9 mouse cellular contexts compared by ENCODE assay signal in the genomic region with DNA sequence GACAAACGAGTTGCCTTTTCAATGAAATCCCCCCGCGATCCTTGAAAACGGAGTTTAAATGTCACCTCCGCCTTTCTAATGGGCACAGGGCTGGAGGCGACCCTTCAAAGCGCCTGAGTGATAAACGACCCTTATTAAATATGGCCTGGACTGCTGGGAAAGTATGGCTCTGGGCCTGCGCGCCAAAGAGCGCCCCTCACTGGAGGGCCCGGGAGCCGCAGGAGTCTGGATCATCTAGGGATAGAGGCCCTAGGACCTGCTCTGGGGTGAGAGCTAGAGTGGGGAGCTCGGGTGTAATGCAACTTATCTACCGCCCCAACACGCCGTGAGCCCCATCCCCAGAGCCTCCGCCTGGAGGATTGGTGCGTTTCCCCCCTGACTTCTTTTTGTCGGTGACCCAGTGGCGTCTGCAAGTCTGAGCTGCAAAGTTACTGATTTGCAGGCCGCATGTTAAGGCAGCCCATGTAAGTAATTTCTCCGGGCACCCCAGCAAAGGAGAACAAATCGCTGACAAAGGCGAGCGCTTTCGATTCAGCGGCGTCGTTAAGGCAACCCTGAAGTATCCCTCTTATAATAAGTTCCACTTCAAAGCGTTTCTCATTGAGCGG. TPM values are rescaled to one million over a fixed set of nuclear protein-coding genes. Genes with fewer than 3 reads are reported as not detected.
DNase-seq lines count a peak whose midpoint lies in the region; ATAC-seq lines count a peak whose summit lies in the region.
"Had no signal": no experiment of that assay in that cellular context is flagged by ENCODE, and none has a peak within 500 bp of the region (broad histone marks: within the 10 kb centered on the region; RNA-seq: fewer than 3 reads in every experiment).

No protein-coding gene starts in this region.

- DNase-seq in left cerebral cortex, postnatal 14 days (ENCODE audit: low spot score in 2 of 2): peak; percentile 34
- DNase-seq in left cerebral cortex, adult 8-10 months (ENCODE audit: low spot score in 2 of 2): no peak
- peak; percentile 87 to 90 for DNase-seq in cerebellum, postnatal 10 days
- peak; percentile 87 for DNase-seq in retina, embryonic 14.5 days (ENCODE audit: low spot score)
- no peak for DNase-seq in ovary, postnatal 14 days (ENCODE audit: low spot score)
- no peak for DNase-seq in urinary bladder, postnatal 14 days (ENCODE audit: low spot score)

- no peak overlapping the region for H3K9ac ChIP-seq in liver, embryonic 12.5 days

- intact Hi-C loops in left cerebral cortex, postnatal 14 days (cut with DNase I): loop anchor here (5.0 kb wide), 2 partner anchors 46 to 226 kb away; no protein-coding TSS in a partner anchor

- 11% methylated on average over 32 of the region's 32 CpGs for WGBS in liver, embryonic 12.5 days (ENCODE audit: insufficient replicate concordance)

- no peaks in the 10 kb centered on the region for H3K4me1 ChIP-seq in liver, embryonic 12.5 days

- ATAC-seq in hematopoietic stem cell, adult 5-6 weeks (replicated peaks in 1 of 2; ENCODE audit: insufficient read depth in 1 of 2, low FRiP score in 2 of 2, low TSS enrichment in 1 of 2, low read depth in 1 of 2, poor library complexity in 2 of 2, severe bottlenecking in 2 of 2): peak; percentile 56 to 62
- ATAC-seq in liver, embryonic 12.5 days: no peak

- no peak overlapping the region for H3K27ac ChIP-seq in liver, embryonic 12.5 days

- H3K9me3 ChIP-seq in liver, embryonic 12.5 days (replicated peaks): no peaks in the 10 kb centered on the region

- H3K4me3 ChIP-seq in liver, embryonic 12.5 days: peak overlapping the region; percentile 34

- peaks cover 77% of the 10 kb centered on the region for H3K27me3 ChIP-seq in liver, embryonic 12.5 days (replicated peaks)

- peak overlapping the region; percentile 43 for H3K4me2 ChIP-seq in liver, embryonic 12.5 days

- H3K36me3 ChIP-seq in liver, embryonic 12.5 days: no peaks in the 10 kb centered on the region

RNA-seq across cellular contexts. Expression of gene Gm5089, which starts 2.6 kb away (rescaled TPM):
- under 1 TPM in 1 of 2 experiments, not detected in 1; 0.18 TPM for total RNA-seq in left cerebral cortex, postnatal 14 days (2021)
- total RNA-seq in left cerebral cortex, adult 8-10 months (2022): under 1 TPM in 3 of 4 experiments, not detected in 1; 0.19 to 0.59 (median 0.41) TPM
- not detected in 2 replicates for total RNA-seq in hematopoietic stem cell, adult 5-6 weeks (2017)
- not detected in 2 replicates for polyA plus RNA-seq in liver, embryonic 12.5 days (2016; fragmentation: Nextera tagmentation; extraction: Ambion mirVana)

RNA-seq across cellular contexts. Expression of gene Zic5, which starts 12.0 kb away (rescaled TPM):
- 1 to 10 TPM; 3.2 to 4.7 TPM for total RNA-seq in left cerebral cortex, postnatal 14 days (2021)
- total RNA-seq in left cerebral cortex, adult 8-10 months (2022): 1 to 10 TPM; 2.2 to 6.1 (median 3.5) TPM
- total RNA-seq in hematopoietic stem cell, adult 5-6 weeks (2017): not detected in 2 replicates
- not detected in 2 replicates for polyA plus RNA-seq in liver, embryonic 12.5 days (2016; fragmentation: Nextera tagmentation; extraction: Ambion mirVana)

RNA-seq across cellular contexts. Expression of gene Zic2, which starts 21.7 kb away (rescaled TPM):
- total RNA-seq in left cerebral cortex, postnatal 14 days (2021): 10 to 100 TPM; 20.1 to 22.1 TPM
- total RNA-seq in left cerebral cortex, adult 8-10 months (2022): 10 to 100 TPM; 20.3 to 25.7 (median 21.7) TPM
- not detected in 2 replicates for total RNA-seq in hematopoietic stem cell, adult 5-6 weeks (2017)
- polyA plus RNA-seq in liver, embryonic 12.5 days (2016; fragmentation: Nextera tagmentation; extraction: Ambion mirVana): not detected in 2 replicates

RNA-seq across cellular contexts. Expression of gene Gm10837, which starts 36.9 kb away (rescaled TPM):
- under 1 TPM in 1 of 2 experiments, not detected in 1; 0.31 TPM for total RNA-seq in left cerebral cortex, postnatal 14 days (2021)
- not detected for total RNA-seq in left cerebral cortex, adult 8-10 months (2022)
- total RNA-seq in hematopoietic stem cell, adult 5-6 weeks (2017): not detected in 2 replicates
- polyA plus RNA-seq in liver, embryonic 12.5 days (2016; fragmentation: Nextera tagmentation; extraction: Ambion mirVana): not detected in 2 replicates
- total RNA-seq: left cerebral cortex, postnatal 10 days had no signal

Comparison
In these comparisons a context has a peak if more than half of its experiments do, and no peak if none do; other contexts are left out.
1. DNase-seq: peak in left cerebral cortex, postnatal 14 days (2 of 2), cerebellum, postnatal 10 days (2 of 2) and retina, embryonic 14.5 days (single experiment); none in left cerebral cortex, adult 8-10 months (0 of 2), ovary, postnatal 14 days (single experiment) and urinary bladder, postnatal 14 days (single experiment).
2. RNA of gene Zic2, which starts 21.7 kb away (total RNA-seq): 20.3 to 25.7 TPM in left cerebral cortex, adult 8-10 months and 20.1 to 22.1 TPM in left cerebral cortex, postnatal 14 days; not detected in hematopoietic stem cell, adult 5-6 weeks; every median in the first group is over 10 times any median in the second.